Mouse (Mus musculus) testis, adult 2 months (tissue): Measurements from ENCODE around the gene Eln.

ENCODE experiments used
- CTCF ChIP-seq: fragments of 200-500 bp; IDR thresholded peaks from 2 replicates; pipeline ENCODE4 v1.5.1; 2012; ENCODE audit warnings: low read depth, mild to moderate bottlenecking, inconsistent platforms, low read length, moderate library complexity; ENCODE audit not compliant: control insufficient read depth, insufficient read depth, insufficient replicate concordance
- POLR2A ChIP-seq: fragments of 200-500 bp; IDR thresholded peaks from 2 replicates; pipeline ENCODE4 v1.6.1; 2012; ENCODE audit warnings: low read depth, mild to moderate bottlenecking, inconsistent platforms, low read length, moderate library complexity; ENCODE audit not compliant: control insufficient read depth

DNA sequence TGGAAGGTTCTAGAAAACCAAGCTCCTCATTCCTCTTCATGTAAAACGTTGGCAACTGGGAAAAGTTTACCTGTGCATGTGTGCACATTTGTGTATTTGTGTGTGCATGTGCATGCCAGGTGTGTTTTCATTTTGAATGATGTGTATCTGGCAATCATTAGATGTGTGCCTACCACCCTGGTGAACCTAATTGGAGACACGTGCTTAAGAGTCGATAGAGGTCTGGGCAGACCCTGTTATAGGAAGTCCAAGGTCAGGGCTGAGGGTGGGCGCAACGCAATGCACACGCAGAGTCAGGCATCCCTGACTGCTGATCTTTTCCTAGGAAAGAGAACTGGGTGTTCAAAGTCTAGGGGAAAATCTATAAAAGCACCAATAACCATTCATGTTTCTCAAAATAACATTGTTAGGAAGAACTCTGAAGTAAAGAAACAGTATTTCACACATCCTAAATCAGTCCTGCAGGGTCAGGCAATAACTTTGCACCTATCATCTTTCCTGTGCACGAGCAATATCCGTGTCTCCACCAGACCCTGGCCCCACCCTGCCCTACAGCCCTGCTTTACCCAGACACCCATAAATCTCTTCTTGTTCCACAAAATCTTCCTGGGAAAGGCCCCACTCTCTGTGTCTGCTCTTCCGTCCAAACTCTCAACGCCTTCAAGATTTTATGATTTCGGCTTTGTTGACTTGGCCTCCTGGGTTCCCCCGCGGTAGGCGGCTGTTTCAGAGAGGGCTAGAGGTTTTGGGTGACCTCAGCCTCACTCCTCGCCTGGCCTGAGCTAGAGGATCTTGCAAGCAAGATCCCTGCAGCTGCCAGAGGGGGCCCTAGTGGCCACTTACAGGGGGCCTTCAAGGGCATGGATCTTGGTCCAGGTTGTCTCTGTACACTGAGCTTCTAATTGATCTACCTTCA is 43.2 kb upstream of the Eln start:
- TF ChIP-seq POLR2A (no peak), CTCF (no peak)
